Mouse (Mus musculus): ENCODE measurements at regions not wholly inside any gene's neighbourhood (a gene's known extent, or its start where the extent isn't known, plus 50 kb on each side); places are given as distances from the start of the nearest gene placed in this dataset.
"Not testable (repeated sequence)": the region's sequence is repeated elsewhere in the genome, so short reads cannot be mapped to it uniquely, and the experiment has no call there.

GRCm38 (mm10) chr16:71342777-71343176 lies 965.3 kb upstream of the Robo1 start:
- no peak for DNase-seq

DNA sequence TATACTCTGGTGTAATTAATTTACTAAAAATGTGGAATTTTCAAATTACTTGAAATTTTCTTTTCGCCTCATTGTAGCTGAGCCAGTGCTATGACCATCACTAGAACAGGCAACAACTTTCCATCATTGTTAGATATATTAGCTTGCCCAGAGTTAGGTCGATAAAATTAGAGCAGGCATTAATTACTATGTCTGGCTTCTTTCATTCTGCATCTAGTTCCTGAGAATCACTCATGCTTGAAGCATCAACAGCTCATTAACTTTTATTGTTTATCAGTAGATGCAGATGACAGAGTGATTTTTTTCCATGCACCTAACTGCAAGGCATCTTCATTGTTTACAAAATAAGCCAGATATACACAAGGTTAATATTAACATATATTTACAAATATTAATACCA lies 963.5 kb upstream of the Robo1 start:
- no peak for DNase-seq

- DNase-seq, result peak; percentile 4
Observed at GRCm38 (mm10) chr16:71391872-71392271, 916.2 kb upstream of the Robo1 start.

DNA sequence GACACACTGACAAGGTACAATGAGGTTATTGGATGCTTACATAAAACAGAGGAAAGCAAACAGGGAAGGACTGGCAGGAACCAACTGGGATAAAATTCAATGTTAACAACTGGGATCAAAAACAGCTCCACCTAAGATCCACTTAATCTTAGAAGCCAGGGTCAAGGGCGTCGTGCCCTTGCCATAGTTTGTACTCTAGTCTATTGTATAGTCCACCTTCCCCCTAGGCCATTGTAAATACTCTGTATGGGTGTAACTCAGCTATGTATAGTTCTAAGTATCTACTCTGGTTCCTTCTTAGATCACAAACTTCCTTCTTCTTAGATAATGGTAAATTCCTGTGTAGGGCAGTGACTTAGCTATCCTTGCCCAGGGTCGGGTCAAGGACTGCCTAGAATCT lies 873.3 kb upstream of the Robo1 start:
- not testable (repeated sequence) for DNase-seq
